Mouse (Mus musculus) midbrain, embryonic 11.5 days (tissue): ENCODE data around the gene Hist1h3f. TPM values are rescaled to one million over a fixed set of nuclear protein-coding genes. Genes with fewer than 3 reads are reported as not detected.

ENCODE experiments used
- ATAC-seq: fragments of 200-750 bp; cut with Nextera tagmentation; 2 replicates; pipeline ENCODE4 v1.8.0; 2017; ENCODE audit warnings: moderate TSS enrichment, moderate library complexity; ENCODE audit not compliant: low FRiP score
- DNase-seq: peaks from one replicate; pipeline ENCODE4 v3.0.0; 2015; ENCODE audit warnings: low spot score; ENCODE audit errors: missing footprints
- H3K27ac ChIP-seq: fragments of 300-500 bp; sonication (generic); 2 replicates; pipeline ENCODE4 v1.5.1; 2014; ENCODE audit warnings: low read depth, low read length
- H3K27me3 ChIP-seq: fragments of 300-500 bp; sonication (generic); 2 replicates; pipeline ENCODE4 v1.6.1; 2014; ENCODE audit warnings: mild to moderate bottlenecking, low read length, moderate library complexity, mixed read lengths; ENCODE audit not compliant: control insufficient read depth, insufficient read depth
- H3K36me3 ChIP-seq: fragments of 300-500 bp; sonication (generic); 2 replicates; pipeline ENCODE4 v1.6.1; 2014; ENCODE audit warnings: mild to moderate bottlenecking, low read length, moderate library complexity, mixed read lengths; ENCODE audit not compliant: control insufficient read depth, insufficient read depth
- H3K4me1 ChIP-seq: fragments of 300-500 bp; sonication (generic); 2 replicates; pipeline ENCODE4 v1.6.1; 2014; ENCODE audit warnings: low read length; ENCODE audit not compliant: control insufficient read depth, insufficient read depth
- H3K4me2 ChIP-seq: fragments of 300-500 bp; sonication (generic); 2 replicates; pipeline ENCODE4 v1.6.1; 2014; ENCODE audit warnings: mild to moderate bottlenecking, moderate library complexity
- H3K4me3 ChIP-seq: fragments of 300-500 bp; sonication (generic); 2 replicates; pipeline ENCODE4 v1.5.1; 2014; ENCODE audit warnings: low read depth, low read length
- H3K9ac ChIP-seq: fragments of 300-500 bp; sonication (generic); 2 replicates; pipeline ENCODE4 v1.6.1; 2014; ENCODE audit warnings: low read length
- H3K9me3 ChIP-seq: fragments of 300-500 bp; sonication (generic); 2 replicates; pipeline ENCODE4 v1.6.1; 2016; ENCODE audit warnings: low read length; ENCODE audit not compliant: control insufficient read depth
- WGBS: fragments of 180-500 bp; shearing (Covaris S2); extraction: QIAGEN DNeasy Blood & Tissue Kit; methylation state at CpG from one replicate; pipeline ENCODE4 v1.1.7; 2014; 5-methylcytosine and 5-hydroxymethylcytosine counted together
- polyA plus RNA-seq: library from polyadenylated mRNA; unstranded; fragments of >200 nt; fragmentation: Nextera tagmentation; extraction: Ambion mirVana; gene quantifications from 2 replicates; pipeline ENCODE4 v1.2.1, GENCODE M21; 2014

The Hist1h3f gene
- polyA plus RNA-seq = 1.2 and 1.3 TPM in 2 replicates

- H3K27me3 ChIP-seq = no peaks in the 10 kb centered on the region
- peak within 1 kb of the TSS; percentile 43 for H3K4me3 ChIP-seq
- under 1% methylated on average over 22 of the region's 45 CpGs for WGBS
- no peaks in the 10 kb centered on the region for H3K9me3 ChIP-seq
- H3K27ac ChIP-seq = peak within 1 kb of the TSS; percentile 90
- DNase-seq (peak; percentile 99), ATAC-seq (peak; percentile 95)
- peak within 1 kb of the TSS; percentile 62 for H3K4me2 ChIP-seq
- H3K9ac ChIP-seq = peak within 1 kb of the TSS; percentile 74
- H3K36me3 ChIP-seq = no peaks in the 10 kb centered on the region
- H3K4me1 ChIP-seq = peaks cover 2% of the 10 kb centered on the region; the same call in 1 of the 2 replicates
These were observed at the start of gene Hist1h3f for GRCm38 (mm10) chr13:23543965-23544786. Gene Hist1h3f, plus strand, starts transcription at chr13:23544052.

GRCm38 (mm10) chr13:23495526-23495925 lies 48.3 kb upstream of the Hist1h3f start:
- WGBS = 84% methylated on average over 6 of the region's 6 CpGs

DNA sequence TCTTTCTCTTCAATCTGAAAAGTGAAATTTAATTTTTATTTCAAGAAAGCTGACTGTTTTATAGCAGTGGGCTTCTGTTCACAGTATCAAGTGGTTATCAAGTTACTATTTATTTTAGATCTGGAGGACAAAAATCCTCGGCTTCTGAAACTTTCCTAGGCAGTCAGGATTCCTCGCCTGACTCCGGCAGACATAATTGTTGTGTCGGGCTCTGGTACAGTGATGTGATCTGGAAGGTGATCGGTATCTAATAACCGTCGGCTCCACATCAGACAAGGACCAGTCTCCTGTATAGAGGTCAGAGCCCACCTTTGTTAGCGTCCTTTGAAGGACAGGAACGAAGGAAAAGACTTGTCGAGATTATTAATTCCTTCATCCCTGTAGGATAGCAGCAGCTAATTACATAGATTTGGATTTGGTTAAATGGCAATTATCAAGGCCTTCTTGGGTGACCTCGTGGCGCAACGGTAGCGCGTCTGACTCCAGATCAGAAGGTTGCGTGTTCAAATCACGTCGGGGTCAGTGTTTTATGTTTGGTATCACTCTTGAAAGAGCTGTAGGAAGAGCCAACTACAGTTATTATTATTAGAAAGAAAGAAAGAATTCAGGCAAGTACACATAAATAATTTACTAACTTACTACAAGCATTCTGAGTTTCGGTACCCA lies 46.1 kb upstream of the Hist1h3f start:
- H3K9me3 ChIP-seq = no peaks in the 10 kb centered on the region
- WGBS = 1% methylated on average over 19 of the region's 19 CpGs
- H3K9ac ChIP-seq = no peak overlapping the region
- H3K4me3 ChIP-seq = peak overlapping the region; percentile 7; the same call in 1 of the 2 replicates
- no peaks in the 10 kb centered on the region for H3K27me3 ChIP-seq
- no peaks in the 10 kb centered on the region; the same call in 1 of the 2 replicates for H3K4me1 ChIP-seq
- H3K36me3 ChIP-seq = no peaks in the 10 kb centered on the region
- H3K4me2 ChIP-seq = peak overlapping the region; percentile 21
- DNase-seq = peak; percentile 97
- H3K27ac ChIP-seq = no peak overlapping the region
- ATAC-seq = 0 out of 2 replicates have a peak, but pooled peaks have one; percentile 28

More at GRCm38 (mm10) chr13:23495526-23495925, 48.3 kb upstream of the Hist1h3f start:
- no peak overlapping the region for H3K4me3 ChIP-seq
- H3K9me3 ChIP-seq = no peaks in the 10 kb centered on the region
- no peak overlapping the region for H3K9ac ChIP-seq
- ATAC-seq = no peak
- no peaks in the 10 kb centered on the region for H3K36me3 ChIP-seq
- H3K27me3 ChIP-seq = no peaks in the 10 kb centered on the region
- peaks cover 7% of the 10 kb centered on the region for H3K4me1 ChIP-seq
- no peak overlapping the region for H3K27ac ChIP-seq
- H3K4me2 ChIP-seq = no peak overlapping the region
- DNase-seq = no peak

- no peak for ATAC-seq
- Histone ChIP-seq H3K9ac (no peak overlapping the region), H3K36me3 (no peaks in the 10 kb centered on the region), H3K9me3 (no peaks in the 10 kb centered on the region), H3K27ac (no peak overlapping the region), H3K4me3 (0 out of 2 replicates have a peak overlapping the region, but pooled peaks have one; percentile 5), H3K27me3 (no peaks in the 10 kb centered on the region), H3K4me1 (peaks cover 2% of the 10 kb centered on the region; the same call in 1 of the 2 replicates), H3K4me2 (peak overlapping the region; percentile 21)
- WGBS = 10% methylated on average over 10 of the region's 10 CpGs
- DNase-seq = peak; percentile 91
These were observed 45.2 kb upstream of the Hist1h3f start for GRCm38 (mm10) chr13:23498653-23499052.

DNA sequence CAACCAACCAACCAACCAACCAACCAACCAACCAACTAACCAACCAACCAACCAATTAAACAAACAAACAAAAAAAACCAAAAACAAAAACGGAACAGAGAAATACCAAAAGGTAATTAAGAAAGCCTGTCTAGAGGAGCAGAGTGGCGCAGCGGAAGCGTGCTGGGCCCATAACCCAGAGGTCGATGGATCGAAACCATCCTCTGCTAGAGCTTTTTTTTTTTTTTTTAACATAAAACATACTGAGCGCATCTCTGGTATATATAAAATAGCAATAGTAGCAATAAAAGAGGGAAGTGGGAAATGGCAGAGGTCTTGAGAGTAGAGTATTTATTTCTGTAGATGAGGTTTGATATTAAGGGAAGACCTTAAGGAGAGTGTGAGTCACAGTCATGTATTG lies 43.9 kb upstream of the Hist1h3f start:
- no peaks in the 10 kb centered on the region for H3K36me3 ChIP-seq
- WGBS = 3% methylated on average over 7 of the region's 7 CpGs
- no peak overlapping the region for H3K4me2 ChIP-seq
- no peak overlapping the region for H3K27ac ChIP-seq
- no peak for DNase-seq
- no peak for ATAC-seq
- H3K9me3 ChIP-seq = no peaks in the 10 kb centered on the region
- no peak overlapping the region for H3K4me3 ChIP-seq
- H3K9ac ChIP-seq = no peak overlapping the region
- peaks cover 3% of the 10 kb centered on the region; the same call in 1 of the 2 replicates for H3K4me1 ChIP-seq
- no peaks in the 10 kb centered on the region for H3K27me3 ChIP-seq

- Histone ChIP-seq H3K4me2 (peak overlapping the region; percentile 31; the same call in 1 of the 2 replicates), H3K9ac (no peak overlapping the region), H3K27ac (no peak overlapping the region), H3K4me3 (no peak overlapping the region), H3K4me1 (peaks cover 9% of the 10 kb centered on the region; the same call in 1 of the 2 replicates), H3K36me3 (no peaks in the 10 kb centered on the region), H3K9me3 (no peaks in the 10 kb centered on the region), H3K27me3 (no peaks in the 10 kb centered on the region)
- under 1% methylated on average over 17 of the region's 17 CpGs for WGBS
- ATAC-seq (peak; percentile 81), DNase-seq (peak; percentile 99)
These were observed 43.2 kb upstream of the Hist1h3f start for GRCm38 (mm10) chr13:23500424-23501200.

GRCm38 (mm10) chr13:23501511-23501910 lies 42.3 kb upstream of the Hist1h3f start:
- Histone ChIP-seq H3K4me3 (no peak overlapping the region), H3K27me3 (no peaks in the 10 kb centered on the region), H3K27ac (no peak overlapping the region), H3K9ac (no peak overlapping the region), H3K4me2 (peak overlapping the region; percentile 31), H3K9me3 (no peaks in the 10 kb centered on the region), H3K36me3 (no peaks in the 10 kb centered on the region), H3K4me1 (peaks cover 13% of the 10 kb centered on the region; the same call in 1 of the 2 replicates)
- 15% methylated on average over 5 of the region's 5 CpGs for WGBS
- DNase-seq (no peak), ATAC-seq (no peak)

GRCm38 (mm10) chr13:23502031-23502567 lies 41.8 kb upstream of the Hist1h3f start:
- peak overlapping the region; percentile 31 for H3K4me2 ChIP-seq
- no peaks in the 10 kb centered on the region for H3K27me3 ChIP-seq
- H3K4me3 ChIP-seq = no peak overlapping the region
- WGBS = 36% methylated on average over 9 of the region's 9 CpGs
- H3K9ac ChIP-seq = no peak overlapping the region
- ATAC-seq = no peak
- H3K4me1 ChIP-seq = peaks cover 13% of the 10 kb centered on the region; the same call in 1 of the 2 replicates
- no peaks in the 10 kb centered on the region for H3K36me3 ChIP-seq
- no peaks in the 10 kb centered on the region for H3K9me3 ChIP-seq
- DNase-seq = no peak
- no peak overlapping the region for H3K27ac ChIP-seq
